Mouse (Mus musculus) intestine, embryonic 14.5 days (tissue): ENCODE data around the gene 1700086D15Rik. TPM values are rescaled to one million over a fixed set of nuclear protein-coding genes. Genes with fewer than 3 reads are reported as not detected.

Experiments
- ATAC-seq: fragments of 200-750 bp; cut with Nextera tagmentation; replicated peaks from 2 replicates; pipeline ENCODE4 v1.8.0; 2017; ENCODE audit warnings: low read depth, moderate number of reproducible peaks, moderate TSS enrichment, moderate library complexity; ENCODE audit not compliant: low FRiP score, low TSS enrichment
- DNase-seq: peaks from one replicate; pipeline ENCODE4 v3.0.0-alpha.2; 2018; ENCODE audit warnings: low spot score
- H3K27ac ChIP-seq: fragments of 300-500 bp; sonication (generic); 2 replicates; pipeline ENCODE4 v1.5.1; 2014; ENCODE audit warnings: low read depth, mild to moderate bottlenecking, control low read depth
- H3K27me3 ChIP-seq: fragments of 300-500 bp; sonication (generic); replicated peaks from 2 replicates; pipeline ENCODE4 v1.6.1; 2014; ENCODE audit warnings: low read length, control low read depth; ENCODE audit not compliant: control insufficient read depth, insufficient read depth
- H3K36me3 ChIP-seq: fragments of 300-500 bp; sonication (generic); 2 replicates; pipeline ENCODE4 v1.6.1; 2014; ENCODE audit warnings: low read length, control low read depth; ENCODE audit not compliant: control insufficient read depth, insufficient read depth
- H3K4me1 ChIP-seq: fragments of 300-500 bp; sonication (generic); replicated peaks from 2 replicates; pipeline ENCODE4 v1.6.1; 2014; ENCODE audit warnings: low read length, control low read depth, mixed read lengths; ENCODE audit not compliant: control insufficient read depth, insufficient read depth
- H3K4me2 ChIP-seq: fragments of 300-500 bp; sonication (generic); 2 replicates; pipeline ENCODE4 v1.6.1; 2014; ENCODE audit warnings: low read length
- H3K4me3 ChIP-seq: fragments of 300-500 bp; sonication (generic); 2 replicates; pipeline ENCODE4 v1.5.1; 2014; ENCODE audit warnings: low read depth, low read length, control low read depth, mixed read lengths
- H3K9ac ChIP-seq: fragments of 300-500 bp; sonication (generic); 2 replicates; pipeline ENCODE4 v1.6.1; 2014; ENCODE audit warnings: mild to moderate bottlenecking, low read length
- H3K9me3 ChIP-seq: fragments of 300-500 bp; sonication (generic); 2 replicates; pipeline ENCODE4 v1.6.1; 2016; ENCODE audit warnings: low read length, control low read depth; ENCODE audit not compliant: control insufficient read depth
- WGBS: fragments of 180-500 bp; shearing (Covaris S2); extraction: QIAGEN DNeasy Blood & Tissue Kit; methylation state at CpG from one replicate; pipeline ENCODE4 v1.1.7; 2014; 5-methylcytosine and 5-hydroxymethylcytosine counted together
- polyA plus RNA-seq: library from polyadenylated mRNA; unstranded; fragments of >200 nt; fragmentation: Nextera tagmentation; extraction: Ambion mirVana; gene quantifications from 2 replicates; pipeline ENCODE4 v1.2.1, GENCODE M21; 2014

1700086D15Rik gene
- polyA plus RNA-seq, result not detected in 2 replicates

GRCm38 (mm10) chr11:65159791-65160190, at the start of gene 1700086D15Rik:
TSS of gene 1700086D15Rik (minus strand) at chr11:65159891.
- H3K9me3 ChIP-seq, result 0 out of 2 replicates have a peak, but pooled peaks cover 3% of the 10 kb centered on the region
- no peak within 1 kb of the TSS for H3K4me2 ChIP-seq
- no peak within 1 kb of the TSS for H3K9ac ChIP-seq
- peaks cover 6% of the 10 kb centered on the region; the same call in 1 of the 2 replicates for H3K4me1 ChIP-seq
- H3K4me3 ChIP-seq, result no peak within 1 kb of the TSS
- H3K27ac ChIP-seq, result no peak within 1 kb of the TSS
- 91% methylated on average over 5 of the region's 5 CpGs for WGBS
- peaks cover 15% of the 10 kb centered on the region; the same call in 1 of the 2 replicates for H3K27me3 ChIP-seq
- DNase-seq (no peak), ATAC-seq (no peak)
- no peaks in the 10 kb centered on the region for H3K36me3 ChIP-seq

DNA sequence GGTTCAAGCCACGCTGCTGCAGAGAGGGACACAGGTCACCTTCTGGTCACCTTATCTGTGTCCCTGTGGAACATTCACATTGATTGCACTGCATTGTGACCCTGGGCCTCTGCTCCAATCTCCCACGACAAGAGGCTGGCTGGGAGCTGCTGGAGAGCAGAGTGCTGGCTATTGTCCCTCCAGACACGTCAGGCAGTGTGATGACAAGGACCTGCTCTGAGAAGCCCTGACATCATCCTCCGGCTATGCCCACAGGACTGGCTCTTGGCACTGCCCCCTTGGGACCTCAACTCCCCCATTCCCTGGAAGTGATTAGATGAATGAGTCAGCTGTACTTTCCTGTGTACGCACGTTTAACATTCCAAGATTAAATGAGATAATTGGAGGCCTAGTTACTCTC, 49.8 kb upstream of the 1700086D15Rik start:
- Histone ChIP-seq H3K9me3 (no peaks in the 10 kb centered on the region), H3K27me3 (no peaks in the 10 kb centered on the region), H3K27ac (no peak overlapping the region), H3K4me1 (peaks cover 4% of the 10 kb centered on the region; the same call in 1 of the 2 replicates), H3K4me3 (no peak overlapping the region), H3K9ac (no peak overlapping the region), H3K36me3 (no peaks in the 10 kb centered on the region), H3K4me2 (no peak overlapping the region)
- ATAC-seq (no peak), DNase-seq (no peak)
- 44% methylated on average over 6 of the region's 6 CpGs for WGBS

DNA sequence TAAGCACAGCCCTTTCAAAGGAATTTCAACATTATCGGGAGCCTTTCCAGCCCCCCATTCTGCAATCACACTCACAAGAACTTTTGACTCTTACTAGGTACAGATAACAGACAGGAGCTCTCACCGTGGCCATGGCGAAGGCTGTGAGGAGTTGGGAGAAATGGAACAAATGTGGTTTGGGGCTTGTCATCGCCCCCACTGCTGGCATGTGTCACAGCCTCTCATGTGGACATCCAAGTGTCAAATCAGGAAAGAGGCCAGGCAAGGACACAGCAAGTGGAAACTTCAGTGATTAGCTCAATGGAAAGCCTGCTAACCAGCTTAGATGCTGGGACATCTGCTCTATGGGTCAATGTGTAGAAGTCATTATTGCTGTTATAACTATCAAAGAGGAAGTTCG, 45.6 kb upstream of the 1700086D15Rik start:
- Histone ChIP-seq H3K9me3 (no peaks in the 10 kb centered on the region), H3K4me1 (0 out of 2 replicates have a peak, but pooled peaks cover 4% of the 10 kb centered on the region), H3K4me2 (no peak overlapping the region), H3K27me3 (no peaks in the 10 kb centered on the region), H3K27ac (no peak overlapping the region), H3K4me3 (no peak overlapping the region), H3K9ac (no peak overlapping the region), H3K36me3 (0 out of 2 replicates have a peak, but pooled peaks cover 4% of the 10 kb centered on the region)
- 75% methylated on average over 5 of the region's 5 CpGs for WGBS
- ATAC-seq (no peak), DNase-seq (no peak)

- WGBS, result 81% methylated on average over 13 of the region's 13 CpGs
- Histone ChIP-seq H3K27me3 (no peaks in the 10 kb centered on the region), H3K4me2 (no peak overlapping the region), H3K4me3 (no peak overlapping the region), H3K27ac (no peak overlapping the region), H3K9me3 (no peaks in the 10 kb centered on the region), H3K36me3 (0 out of 2 replicates have a peak, but pooled peaks cover 10% of the 10 kb centered on the region), H3K4me1 (0 out of 2 replicates have a peak, but pooled peaks cover 4% of the 10 kb centered on the region), H3K9ac (no peak overlapping the region)
- ATAC-seq (no peak), DNase-seq (no peak)
Measured at GRCm38 (mm10) chr11:65204651-65205050, 45.0 kb upstream of the 1700086D15Rik start.

GRCm38 (mm10) chr11:65203020-65203419, 43.3 kb upstream of the 1700086D15Rik start:
- Histone ChIP-seq H3K4me1 (0 out of 2 replicates have a peak, but pooled peaks cover 4% of the 10 kb centered on the region), H3K36me3 (0 out of 2 replicates have a peak, but pooled peaks cover 14% of the 10 kb centered on the region), H3K4me3 (no peak overlapping the region), H3K9me3 (no peaks in the 10 kb centered on the region), H3K9ac (no peak overlapping the region), H3K4me2 (no peak overlapping the region), H3K27me3 (no peaks in the 10 kb centered on the region), H3K27ac (no peak overlapping the region)
- no peak for ATAC-seq
- no peak for DNase-seq
- 79% methylated on average over 1 of the region's 1 CpGs for WGBS

DNA sequence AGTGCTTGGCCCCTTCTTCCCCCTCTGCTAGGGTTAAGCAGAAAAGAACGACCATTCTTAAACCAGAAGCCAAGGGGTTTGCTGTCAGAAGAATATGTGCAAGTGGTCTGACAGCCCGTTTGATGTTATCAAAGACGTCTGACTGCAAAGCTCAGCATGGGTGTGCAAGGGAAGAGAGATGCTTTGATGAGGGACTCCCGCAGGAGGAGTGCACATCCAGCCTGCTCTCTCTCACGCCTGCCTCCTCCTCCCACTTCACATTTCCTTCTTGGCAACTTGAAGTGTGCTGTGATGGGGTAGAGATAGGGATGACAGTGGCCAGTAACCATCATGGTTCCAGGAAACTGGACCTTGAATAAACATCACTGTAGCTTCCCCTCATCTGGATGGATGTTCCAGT, 42.5 kb upstream of the 1700086D15Rik start:
- H3K4me2 ChIP-seq, result no peak overlapping the region
- 0 out of 2 replicates have a peak, but pooled peaks cover 4% of the 10 kb centered on the region for H3K4me1 ChIP-seq
- H3K9ac ChIP-seq, result no peak overlapping the region
- 49% methylated on average over 5 of the region's 5 CpGs for WGBS
- ATAC-seq, result no peak
- no peaks in the 10 kb centered on the region for H3K9me3 ChIP-seq
- no peaks in the 10 kb centered on the region for H3K27me3 ChIP-seq
- no peak overlapping the region for H3K4me3 ChIP-seq
- 0 out of 2 replicates have a peak, but pooled peaks cover 14% of the 10 kb centered on the region for H3K36me3 ChIP-seq
- DNase-seq, result no peak
- H3K27ac ChIP-seq, result no peak overlapping the region

DNA sequence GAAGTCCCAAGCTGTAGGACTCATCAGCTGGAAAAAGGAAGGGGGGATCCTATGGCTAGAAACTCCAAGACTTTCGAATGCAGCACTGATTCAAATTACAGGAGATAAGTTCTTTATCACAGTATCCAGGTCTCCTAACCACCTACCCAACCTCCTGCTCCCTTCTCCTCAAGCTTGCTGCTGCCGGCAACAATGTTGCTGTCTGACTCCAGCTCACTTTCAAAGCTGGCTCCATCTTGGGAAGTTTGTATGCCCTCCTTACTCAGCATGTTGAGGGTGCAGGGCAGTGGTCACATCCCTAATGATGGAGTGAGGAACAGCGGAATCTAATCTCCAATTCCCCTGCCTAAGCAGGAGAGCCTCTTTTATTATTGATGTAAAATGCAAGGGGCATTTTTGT, 38.3 kb upstream of the 1700086D15Rik start:
- WGBS, result 92% methylated on average over 3 of the region's 3 CpGs
- H3K9me3 ChIP-seq, result no peaks in the 10 kb centered on the region
- no peak overlapping the region for H3K4me3 ChIP-seq
- H3K4me1 ChIP-seq, result no peaks in the 10 kb centered on the region
- no peak for ATAC-seq
- DNase-seq, result peak; percentile 27
- H3K27ac ChIP-seq, result no peak overlapping the region
- no peaks in the 10 kb centered on the region for H3K27me3 ChIP-seq
- no peak overlapping the region for H3K4me2 ChIP-seq
- peaks cover 19% of the 10 kb centered on the region; the same call in 1 of the 2 replicates for H3K36me3 ChIP-seq
- no peak overlapping the region for H3K9ac ChIP-seq

GRCm38 (mm10) chr11:65197280-65197679, 37.6 kb upstream of the 1700086D15Rik start:
- ATAC-seq, result no peak
- Histone ChIP-seq H3K27me3 (no peaks in the 10 kb centered on the region), H3K27ac (no peak overlapping the region), H3K4me3 (no peak overlapping the region), H3K4me1 (no peaks in the 10 kb centered on the region), H3K9ac (no peak overlapping the region), H3K36me3 (peaks cover 22% of the 10 kb centered on the region; the same call in 1 of the 2 replicates), H3K4me2 (no peak overlapping the region), H3K9me3 (no peaks in the 10 kb centered on the region)
- peak; percentile 90 for DNase-seq
- WGBS, result 6% methylated on average over 3 of the region's 3 CpGs

DNA sequence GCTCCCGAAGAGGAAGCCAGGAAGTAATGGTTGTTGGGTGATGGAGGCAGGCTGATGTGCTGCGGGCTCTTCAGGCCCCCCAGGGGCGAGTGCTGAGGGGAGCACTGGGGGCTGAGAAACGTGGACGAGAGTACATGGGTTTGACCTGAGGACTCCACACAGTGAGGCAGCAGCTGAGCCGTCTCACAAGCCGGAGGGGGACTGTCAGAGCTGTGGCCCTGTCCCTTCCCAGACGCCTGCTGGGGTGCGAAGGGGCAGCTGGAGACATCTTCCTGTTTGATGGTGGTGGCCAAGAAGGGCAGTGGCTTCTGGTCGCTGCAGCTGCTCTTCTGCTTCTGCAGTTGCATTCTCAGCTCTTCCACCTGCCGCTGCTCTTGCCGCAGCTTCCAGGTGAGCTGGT, 27.3 kb upstream of the 1700086D15Rik start:
- Histone ChIP-seq H3K36me3 (peaks cover 19% of the 10 kb centered on the region; the same call in 1 of the 2 replicates), H3K27ac (no peak overlapping the region), H3K9me3 (no peaks in the 10 kb centered on the region), H3K9ac (no peak overlapping the region), H3K27me3 (no peaks in the 10 kb centered on the region), H3K4me2 (no peak overlapping the region), H3K4me3 (no peak overlapping the region), H3K4me1 (no peaks in the 10 kb centered on the region)
- ATAC-seq, result no peak
- DNase-seq, result no peak
- WGBS, result 76% methylated on average over 12 of the region's 12 CpGs
